25 mouse cellular contexts compared by ENCODE assay signal in genomic region chr3:15158926-15159325, GRCm38 (mm10).
A peak's percentile ranks its signal among the peaks of the same experiment; 100 is the strongest.
DNase-seq lines count a peak whose midpoint lies in the region; ATAC-seq lines count a peak whose summit lies in the region.
"Had no signal": no experiment of that assay in that cellular context is flagged by ENCODE, and none has a peak within 500 bp of the region (broad histone marks: within the 10 kb centered on the region; RNA-seq: fewer than 3 reads in every experiment).

No protein-coding gene starts in this region.

- H3K9me3 ChIP-seq in kidney, embryonic 15.5 days (replicated peaks) = no peaks in the 10 kb centered on the region
- no peaks in the 10 kb centered on the region for H3K9me3 ChIP-seq in midbrain, embryonic 16.5 days (replicated peaks; ENCODE audit: control insufficient read depth, low read length, poor library complexity, severe bottlenecking)
- H3K9me3 ChIP-seq in limb, embryonic 10.5 days (replicated peaks) = no peaks in the 10 kb centered on the region
- H3K9me3 ChIP-seq: embryonic facial prominence, embryonic 10.5 days; G1E; heart, embryonic 12.5 days; hindbrain, embryonic 13.5 days; limb, embryonic 13.5 days; liver, embryonic 13.5 days; megakaryocyte, embryonic 14.5 days; midbrain, embryonic 13.5 days had no signal

- ATAC-seq in kidney, embryonic 15.5 days (replicated peaks; ENCODE audit: low FRiP score) = no peak
- ATAC-seq in midbrain, embryonic 16.5 days = no peak
- ATAC-seq: forebrain, embryonic 16.5 days; inflammation-experienced regulatory T-cells, adult 6 months; midbrain, embryonic 13.5 days had no signal

- WGBS in kidney, embryonic 15.5 days = 84% methylated on average over 8 of the region's 8 CpGs
- 90% methylated on average over 8 of the region's 8 CpGs for WGBS in midbrain, embryonic 16.5 days
- WGBS in limb, embryonic 10.5 days = 93% methylated on average over 8 of the region's 8 CpGs

- H3K27ac ChIP-seq in kidney, embryonic 15.5 days = no peak overlapping the region
- no peak overlapping the region for H3K27ac ChIP-seq in midbrain, embryonic 16.5 days (ENCODE audit: low read length)
- no peak overlapping the region for H3K27ac ChIP-seq in limb, embryonic 10.5 days
- H3K27ac ChIP-seq: embryonic facial prominence, embryonic 10.5 days; hindbrain, embryonic 13.5 days; limb, embryonic 13.5 days; liver, embryonic 13.5 days; midbrain, embryonic 13.5 days had no signal

- DNase-seq in kidney, adult 18-20 months = peak; percentile 6
- DNase-seq in ZHBTc4 (ENCODE audit: low read depth, low spot score) = peak; percentile 7
- peak; percentile 37 for DNase-seq in adrenal gland, postnatal 25 days
- no peak for DNase-seq in retina, postnatal 1 day
- no peak for DNase-seq in limb, embryonic 10.5 days (ENCODE audit: low spot score)
- DNase-seq: cerebellum, adult 11-12 months; cerebellum, postnatal 10 days; gastrocnemius, postnatal 10 days; layer of hippocampus, postnatal 36 days; liver, embryonic 13.5 days; lung, embryonic 14.5 days; lung, postnatal 36 days; right cerebral cortex, postnatal 25 days; spleen, adult 18-20 months had no signal

- H3K4me2 ChIP-seq in kidney, embryonic 15.5 days = no peak overlapping the region
- no peak overlapping the region for H3K4me2 ChIP-seq in midbrain, embryonic 16.5 days (ENCODE audit: low read length)
- H3K4me2 ChIP-seq: heart, embryonic 12.5 days; hindbrain, embryonic 13.5 days; limb, embryonic 13.5 days; liver, embryonic 13.5 days; lung, embryonic 14.5 days; midbrain, embryonic 13.5 days had no signal

- no peaks in the 10 kb centered on the region for H3K4me1 ChIP-seq in kidney, embryonic 15.5 days
- H3K4me1 ChIP-seq in midbrain, embryonic 16.5 days (ENCODE audit: control insufficient read depth, insufficient read depth, low read length) = no peaks in the 10 kb centered on the region
- no peaks in the 10 kb centered on the region for H3K4me1 ChIP-seq in limb, embryonic 10.5 days
- H3K4me1 ChIP-seq: embryonic facial prominence, embryonic 10.5 days; hindbrain, embryonic 13.5 days; limb, embryonic 13.5 days; liver, embryonic 13.5 days; midbrain, embryonic 13.5 days had no signal

- no peaks in the 10 kb centered on the region for H3K27me3 ChIP-seq in kidney, embryonic 15.5 days
- H3K27me3 ChIP-seq in midbrain, embryonic 16.5 days (ENCODE audit: control insufficient read depth, insufficient read depth, low read depth, low read length) = no peaks in the 10 kb centered on the region
- no peaks in the 10 kb centered on the region for H3K27me3 ChIP-seq in limb, embryonic 10.5 days (ENCODE audit: low read depth, poor library complexity, severe bottlenecking)
- H3K27me3 ChIP-seq: heart, embryonic 12.5 days; hindbrain, embryonic 13.5 days; limb, embryonic 13.5 days; liver, embryonic 13.5 days; megakaryocyte, embryonic 14.5 days; midbrain, embryonic 13.5 days had no signal

- H3K9ac ChIP-seq in kidney, embryonic 15.5 days = no peak overlapping the region
- H3K9ac ChIP-seq in midbrain, embryonic 16.5 days (ENCODE audit: low read depth, low read length) = no peak overlapping the region
- H3K9ac ChIP-seq: heart, embryonic 12.5 days; hindbrain, embryonic 13.5 days; limb, embryonic 13.5 days; liver, embryonic 13.5 days; lung, embryonic 14.5 days; midbrain, embryonic 13.5 days had no signal

- H3K36me3 ChIP-seq in kidney, embryonic 15.5 days = no peaks in the 10 kb centered on the region
- H3K36me3 ChIP-seq in midbrain, embryonic 16.5 days (ENCODE audit: control insufficient read depth, insufficient read depth, low read length) = no peaks in the 10 kb centered on the region
- H3K36me3 ChIP-seq in limb, embryonic 10.5 days = no peaks in the 10 kb centered on the region
- H3K36me3 ChIP-seq: embryonic facial prominence, embryonic 10.5 days; G1E; heart, embryonic 12.5 days; hindbrain, embryonic 13.5 days; limb, embryonic 13.5 days; liver, embryonic 13.5 days; midbrain, embryonic 13.5 days had no signal

- H3K4me3 ChIP-seq in kidney, embryonic 15.5 days (replicated peaks) = no peak overlapping the region
- no peak overlapping the region for H3K4me3 ChIP-seq in midbrain, embryonic 16.5 days (ENCODE audit: low read depth, low read length)
- H3K4me3 ChIP-seq in limb, embryonic 10.5 days = no peak overlapping the region
- H3K4me3 ChIP-seq: embryonic facial prominence, embryonic 10.5 days; heart, embryonic 12.5 days; hindbrain, embryonic 13.5 days; limb, embryonic 13.5 days; liver, embryonic 13.5 days; megakaryocyte, embryonic 14.5 days; midbrain, embryonic 13.5 days had no signal

Comparison
In these comparisons a context has a peak if more than half of its experiments do, and no peak if none do; other contexts are left out.
1. DNase-seq: peak in kidney, adult 18-20 months (single experiment), ZHBTc4 (single experiment) and adrenal gland, postnatal 25 days (single experiment); none in retina, postnatal 1 day (single experiment) and limb, embryonic 10.5 days (single experiment).